Mouse (Mus musculus): ENCODE data around the gene Ak3. TPM values are rescaled to one million over a fixed set of nuclear protein-coding genes. Genes with fewer than 3 reads are reported as not detected.

Ak3 gene
- total RNA-seq, 1 experiment, result 13.8 TPM

- no peak for DNase-seq (ENCODE audit: low read depth, low spot score)
- Histone ChIP-seq H3K4me3 (ENCODE audit: insufficient read depth in 1 of 2, low read depth in 1 of 2, low read length in 2 of 2, poor library complexity in 1 of 2, severe bottlenecking in 1 of 2) (no peak overlapping the region), H3K9me3 (ENCODE audit: control insufficient read depth, insufficient read depth, low read depth, low read length) (no peaks in the 10 kb centered on the region), H3K27ac (ENCODE audit: insufficient read depth, low read depth, low read length, poor library complexity, severe bottlenecking) (no peak overlapping the region), H3K36me3 (ENCODE audit: control insufficient read depth, insufficient read depth, low read length, poor library complexity, severe bottlenecking) (no peaks in the 10 kb centered on the region), H3K4me1 (ENCODE audit: control insufficient read depth in 2 of 2, insufficient read depth in 2 of 2, low read length in 2 of 2, poor library complexity in 1 of 2) (peaks cover under 1 to 9% of the 10 kb centered on the region in 2 experiments), H3K9ac (ENCODE audit: insufficient read depth, low read depth, low read length, poor library complexity, severe bottlenecking) (no peak overlapping the region)
- no peak for TF ChIP-seq HCFC1 (IDR thresholded peaks at IDR 0.05; ENCODE audit: borderline replicate concordance, insufficient read depth, low read length)
- no peak for TF ChIP-seq ZNF384 (IDR thresholded peaks at IDR 0.05; ENCODE audit: low read depth, low read length)
- TF ChIP-seq MAFK (IDR thresholded peaks at IDR 0.05; ENCODE audit: insufficient read depth, low read depth, low read length), result no peak
- no peak for TF ChIP-seq CHD2 (IDR thresholded peaks at IDR 0.05; ENCODE audit: low read depth, low read length)
- TF ChIP-seq ZC3H11A (IDR thresholded peaks at IDR 0.05; ENCODE audit: borderline replicate concordance, low read depth, low read length), result no peak
- in situ Hi-C loops (cut with MboI; ENCODE audit: low sequenced_read_pairs in 2 of 2, unreplicated experiment in 2 of 2), result loop anchor here in 1 of 2 experiments (25.0 kb wide), 1 partner anchor 268 kb away; no protein-coding TSS in a partner anchor
These were observed 7.7 kb upstream of the Ak3 start for GRCm38 (mm10) chr19:29055469-29055868.

- no peak for DNase-seq (ENCODE audit: low read depth, low spot score)
- in situ Hi-C loops (cut with MboI; ENCODE audit: low sequenced_read_pairs in 2 of 2, unreplicated experiment in 2 of 2), result loop anchor here in 1 of 2 experiments (25.0 kb wide), 1 partner anchor 267 kb away; no protein-coding TSS in a partner anchor
These were observed 6.8 kb upstream of the Ak3 start for GRCm38 (mm10) chr19:29054594-29054993.

GRCm38 (mm10) chr19:29052786-29053185 lies 5.0 kb upstream of the Ak3 start:
- Histone ChIP-seq H3K4me1 (ENCODE audit: control insufficient read depth in 2 of 2, insufficient read depth in 2 of 2, low read length in 2 of 2, poor library complexity in 1 of 2) (peaks cover 2 to 7% of the 10 kb centered on the region in 2 experiments; a peak in 3 of 4 replicates), H3K9ac (ENCODE audit: insufficient read depth, low read depth, low read length, poor library complexity, severe bottlenecking) (no peak overlapping the region), H3K36me3 (ENCODE audit: control insufficient read depth, insufficient read depth, low read length, poor library complexity, severe bottlenecking) (no peaks in the 10 kb centered on the region), H3K27ac (ENCODE audit: insufficient read depth, low read depth, low read length, poor library complexity, severe bottlenecking) (no peak overlapping the region), H3K4me3 (ENCODE audit: insufficient read depth in 1 of 2, low read depth in 1 of 2, low read length in 2 of 2, poor library complexity in 1 of 2, severe bottlenecking in 1 of 2) (no peak overlapping the region), H3K9me3 (ENCODE audit: control insufficient read depth, insufficient read depth, low read depth, low read length) (no peaks in the 10 kb centered on the region)
- TF ChIP-seq ZNF384 (IDR thresholded peaks at IDR 0.05; ENCODE audit: low read depth, low read length) (no peak), CHD2 (IDR thresholded peaks at IDR 0.05; ENCODE audit: low read depth, low read length) (no peak)
- in situ Hi-C loops (cut with MboI; ENCODE audit: low sequenced_read_pairs in 2 of 2, unreplicated experiment in 2 of 2), result loop anchor here in 1 of 2 experiments (25.0 kb wide), 1 partner anchor 265 kb away; no protein-coding TSS in a partner anchor
- DNase-seq (ENCODE audit: low read depth, low spot score), result no peak

More at GRCm38 (mm10) chr19:29054594-29054993, 6.8 kb upstream of the Ak3 start:
- H3K9me3 ChIP-seq (ENCODE audit: control insufficient read depth, insufficient read depth, low read depth, low read length), result no peaks in the 10 kb centered on the region
- peaks cover 2 to 13% of the 10 kb centered on the region in 2 experiments for H3K4me1 ChIP-seq (ENCODE audit: control insufficient read depth in 2 of 2, insufficient read depth in 2 of 2, low read length in 2 of 2, poor library complexity in 1 of 2)
- TF ChIP-seq MAFK (IDR thresholded peaks at IDR 0.05; ENCODE audit: insufficient read depth, low read depth, low read length) (no peak), HCFC1 (IDR thresholded peaks at IDR 0.05; ENCODE audit: borderline replicate concordance, insufficient read depth, low read length) (no peak), ZC3H11A (IDR thresholded peaks at IDR 0.05; ENCODE audit: borderline replicate concordance, low read depth, low read length) (no peak), CHD2 (IDR thresholded peaks at IDR 0.05; ENCODE audit: low read depth, low read length) (no peak), ZNF384 (IDR thresholded peaks at IDR 0.05; ENCODE audit: low read depth, low read length) (no peak)
- H3K9ac ChIP-seq (ENCODE audit: insufficient read depth, low read depth, low read length, poor library complexity, severe bottlenecking), result no peak overlapping the region
- H3K27ac ChIP-seq (ENCODE audit: insufficient read depth, low read depth, low read length, poor library complexity, severe bottlenecking), result no peak overlapping the region
- H3K4me3 ChIP-seq (ENCODE audit: insufficient read depth in 1 of 2, low read depth in 1 of 2, low read length in 2 of 2, poor library complexity in 1 of 2, severe bottlenecking in 1 of 2), result no peak overlapping the region
- no peaks in the 10 kb centered on the region for H3K36me3 ChIP-seq (ENCODE audit: control insufficient read depth, insufficient read depth, low read length, poor library complexity, severe bottlenecking)

GRCm38 (mm10) chr19:29050186-29050980 lies 2.6 kb upstream of the Ak3 start:
- H3K9me3 ChIP-seq (ENCODE audit: control insufficient read depth, insufficient read depth, low read depth, low read length), result no peaks in the 10 kb centered on the region
- no peak overlapping the region for H3K27ac ChIP-seq (ENCODE audit: insufficient read depth, low read depth, low read length, poor library complexity, severe bottlenecking)
- no peaks in the 10 kb centered on the region for H3K36me3 ChIP-seq (ENCODE audit: control insufficient read depth, insufficient read depth, low read length, poor library complexity, severe bottlenecking)
- H3K4me1 ChIP-seq (ENCODE audit: control insufficient read depth in 2 of 2, insufficient read depth in 2 of 2, low read length in 2 of 2, poor library complexity in 1 of 2), result peaks cover 2 to 9% of the 10 kb centered on the region in 2 experiments
- no peak for DNase-seq (ENCODE audit: low read depth, low spot score)
- TF ChIP-seq HCFC1 (IDR thresholded peaks at IDR 0.05; ENCODE audit: borderline replicate concordance, insufficient read depth, low read length) (no peak), ZNF384 (IDR thresholded peaks at IDR 0.05; ENCODE audit: low read depth, low read length) (no peak), CHD2 (IDR thresholded peaks at IDR 0.05; ENCODE audit: low read depth, low read length) (no peak), MAFK (IDR thresholded peaks at IDR 0.05; ENCODE audit: insufficient read depth, low read depth, low read length) (no peak), ZC3H11A (IDR thresholded peaks at IDR 0.05; ENCODE audit: borderline replicate concordance, low read depth, low read length) (no peak)
- no peak overlapping the region for H3K9ac ChIP-seq (ENCODE audit: insufficient read depth, low read depth, low read length, poor library complexity, severe bottlenecking)
- H3K4me3 ChIP-seq (ENCODE audit: insufficient read depth in 1 of 2, low read depth in 1 of 2, low read length in 2 of 2, poor library complexity in 1 of 2, severe bottlenecking in 1 of 2), result no peak overlapping the region
- in situ Hi-C loops (cut with MboI; ENCODE audit: low sequenced_read_pairs in 2 of 2, unreplicated experiment in 2 of 2), result loop anchor here in 1 of 2 experiments (25.0 kb wide), 1 partner anchor 263 kb away; no protein-coding TSS in a partner anchor

Data from ES-E14 (cell line).